Mouse (Mus musculus): Measurements from ENCODE around the gene Dcun1d3. TPM values are rescaled to one million over a fixed set of nuclear protein-coding genes. Genes with fewer than 3 reads are reported as not detected.

The Dcun1d3 gene
- polyA plus RNA-seq, 1 experiment from 2014 or later, result 6.5 TPM

Other genes starting within 250 kb of the Dcun1d3 start
- gene Acsm4, start 206.3 kb downstream of the Dcun1d3 start, polyA plus RNA-seq (2015; fragmentation: Nextera tagmentation; extraction: Ambion mirVana), result not detected in 2 replicates
- gene Thumpd1, start 175.5 kb downstream of the Dcun1d3 start, polyA plus RNA-seq (2015; fragmentation: Nextera tagmentation; extraction: Ambion mirVana), result 49.1 and 57.9 TPM in 2 replicates
- 0.11 and 0.12 TPM in 2 replicates for gene Acsm3, start 135.4 kb downstream of the Dcun1d3 start, polyA plus RNA-seq (2015; fragmentation: Nextera tagmentation; extraction: Ambion mirVana)
- 13.5 and 17.2 TPM in 2 replicates for gene Rexo5, start 102.3 kb downstream of the Dcun1d3 start, polyA plus RNA-seq (2015; fragmentation: Nextera tagmentation; extraction: Ambion mirVana)
- 13.3 TPM in 2 replicates for gene Eri2, start 102.2 kb downstream of the Dcun1d3 start, polyA plus RNA-seq (2015; fragmentation: Nextera tagmentation; extraction: Ambion mirVana)
- 7.6 and 8.3 TPM in 2 replicates for gene Lyrm1, start 437 bp downstream of the Dcun1d3 start, polyA plus RNA-seq (2015; fragmentation: Nextera tagmentation; extraction: Ambion mirVana)
- gene Dnah3, start 199.0 kb upstream of the Dcun1d3 start, polyA plus RNA-seq (2015; fragmentation: Nextera tagmentation; extraction: Ambion mirVana), result 0.12 and 0.32 TPM in 2 replicates
- gene Tmem159, start 206.1 kb upstream of the Dcun1d3 start, polyA plus RNA-seq (2015; fragmentation: Nextera tagmentation; extraction: Ambion mirVana), result 29.9 and 39.9 TPM in 2 replicates
- not detected in 2 replicates for gene Zp2, start 249.0 kb upstream of the Dcun1d3 start, polyA plus RNA-seq (2015; fragmentation: Nextera tagmentation; extraction: Ambion mirVana)